Mouse (Mus musculus) CH12.LX (cell line): ENCODE data around the gene Aggf1. TPM values are rescaled to one million over a fixed set of nuclear protein-coding genes. Genes with fewer than 3 reads are reported as not detected.

Experiments
- DNase-seq: peaks from one replicate; pipeline ENCODE4 v3.0.0-alpha.2; 2013; ENCODE audit errors: extremely low read depth
- H3K27ac ChIP-seq: 2 replicates; pipeline ENCODE4 v1.5.1; 2012; ENCODE audit warnings: low read depth, mild to moderate bottlenecking, control low read depth, moderate library complexity; ENCODE audit not compliant: insufficient read depth
- H3K27me3 ChIP-seq: replicated peaks from 2 replicates; pipeline ENCODE3; 2012; ENCODE audit warnings: inconsistent platforms
- H3K36me3 ChIP-seq, 2 experiments: replicated peaks in 1 of 2; 2 replicates each; pipeline versions ENCODE3 to v1.6.1; 2012; ENCODE audit warnings: inconsistent platforms in 1 of 2, low read length in 1 of 2, mild to moderate bottlenecking in 1 of 2, mixed read lengths in 1 of 2, moderate library complexity in 1 of 2; ENCODE audit not compliant: control insufficient read depth in 1 of 2, insufficient read depth in 1 of 2
- H3K4me1 ChIP-seq, 2 experiments: 2 replicates each; pipeline ENCODE4 v1.6.1; 2012; ENCODE audit warnings: inconsistent platforms in 1 of 2, moderate library complexity in 1 of 2; ENCODE audit not compliant: insufficient read depth in 2 of 2, control insufficient read depth in 1 of 2
- H3K4me2 ChIP-seq: 2 replicates; pipeline ENCODE4 v1.6.1; 2012; ENCODE audit warnings: low read depth, mild to moderate bottlenecking, control low read depth; ENCODE audit not compliant: poor library complexity, insufficient read depth, severe bottlenecking
- H3K4me3 ChIP-seq, 3 experiments: fragments of 150-350 bp in 1 of 3; sonication (generic) in 1 of 3; replicated peaks in 1 of 3; 2 replicates each; pipeline versions ENCODE3 to v1.5.1; 2011 to 2012; ENCODE audit warnings: low read depth in 2 of 3, low read length in 2 of 3, mild to moderate bottlenecking in 2 of 3, moderate library complexity in 2 of 3, control low read depth in 1 of 3, improper control_type of control experiment in 1 of 3, inconsistent platforms in 1 of 3, mixed read lengths in 1 of 3; ENCODE audit not compliant: poor library complexity in 1 of 3
- H3K79me2 ChIP-seq: replicated peaks from 2 replicates; pipeline ENCODE4 v1.6.1; 2012; ENCODE audit warnings: mild to moderate bottlenecking, moderate library complexity; ENCODE audit not compliant: control insufficient read depth, poor library complexity, insufficient read depth, severe bottlenecking; ENCODE audit errors: extremely low read depth
- H3K9ac ChIP-seq: 2 replicates; pipeline ENCODE4 v1.6.1; 2012; ENCODE audit warnings: low read depth, mild to moderate bottlenecking, control low read depth, moderate library complexity; ENCODE audit not compliant: insufficient read depth
- H3K9me3 ChIP-seq: replicated peaks from 2 replicates; pipeline ENCODE3; 2012; ENCODE audit warnings: low read length, inconsistent platforms, mixed read lengths
- E2F4 ChIP-seq: IDR thresholded peaks from 2 replicates; pipeline ENCODE4 v1.6.1; 2011; ENCODE audit warnings: low read depth, low read length, improper control_type of control experiment; ENCODE audit not compliant: insufficient replicate concordance
- GABPA ChIP-seq: IDR thresholded peaks from 2 replicates; pipeline ENCODE4 v1.6.1; 2012; ENCODE audit warnings: low read depth, low read length, improper control_type of control experiment, inconsistent platforms; ENCODE audit not compliant: insufficient replicate concordance
- JUND ChIP-seq: conservative IDR thresholded peaks from 2 replicates; pipeline ENCODE4 v1.6.1; 2011; ENCODE audit warnings: low read depth, low read length, improper control_type of control experiment
- KAT2A ChIP-seq: IDR thresholded peaks from 2 replicates; pipeline ENCODE4 v1.6.1; 2012; ENCODE audit warnings: low read length, improper control_type of control experiment, inconsistent platforms; ENCODE audit not compliant: insufficient replicate concordance
- MXI1 ChIP-seq: IDR thresholded peaks from 2 replicates; pipeline ENCODE4 v1.6.1; 2011; ENCODE audit warnings: mild to moderate bottlenecking, low read depth, low read length, improper control_type of control experiment
- POLR2A ChIP-seq: IDR thresholded peaks from 2 replicates; pipeline ENCODE4 v1.6.1; 2011; ENCODE audit warnings: low read depth, mild to moderate bottlenecking, improper control_type of control experiment, low read length
- RCOR1 ChIP-seq: conservative IDR thresholded peaks from 2 replicates; pipeline ENCODE4 v1.6.1; 2012; ENCODE audit warnings: low read depth, mild to moderate bottlenecking, inconsistent platforms, low read length, improper control_type of control experiment
- TBP ChIP-seq: conservative IDR thresholded peaks from 2 replicates; pipeline ENCODE4 v1.6.1; 2011; ENCODE audit warnings: low read depth, low read length, improper control_type of control experiment
- dilution Hi-C: fragments of 300-500 bp; cut with MboI; formaldehyde crosslinking; loops from 2 replicates; pipeline ENCODE4 v1.14.3; 2020; ENCODE audit warnings: low sequenced_read_pairs; ENCODE audit not compliant: extremely low pct_unique_long_range_greater_than_20kb, extremely low pct_ligation_motif_present
- in situ Hi-C: fragments of 300-500 bp; cut with MboI; formaldehyde crosslinking; loops from 3 replicates; pipeline ENCODE4 v1.14.3; 2019; ENCODE audit warnings: low sequenced_read_pairs, low pct_ligation_motif_present, low pct_unique_long_range_greater_than_20kb, mixed read lengths
- polyA plus RNA-seq: library from polyadenylated mRNA; unstranded; fragments of >175 nt; gene quantifications from 2 replicates; pipeline ENCODE4 v1.2.1, GENCODE M21; 2012; ENCODE audit warnings: low read depth; ENCODE audit not compliant: insufficient read length
- total RNA-seq, 2 experiments: library from RNA; depleted of rRNA; stranded (reverse); fragments of 300-350 nt in 1 of 2; fragments of >200 nt in 1 of 2; gene quantifications; 2 replicates each; pipeline ENCODE4 v1.2.3; 2012 to 2014

The Aggf1 gene
- total and polyA plus RNA-seq, 3 experiments: 47.3 to 68.6 (median 49.1) TPM

GRCm38 (mm10) chr13:95307100-95307655 is 68.0 kb downstream of the Aggf1 start:
- TF ChIP-seq MXI1 (no peak), JUND (no peak), GABPA (no peak)
- H3K4me3 ChIP-seq: no peak overlapping the region
- dilution Hi-C loops: no loop called here
- no peak overlapping the region for H3K9ac ChIP-seq
- H3K27me3 ChIP-seq: no peaks in the 10 kb centered on the region
- DNase-seq: no peak
- no peaks in the 10 kb centered on the region for H3K36me3 ChIP-seq
- H3K4me2 ChIP-seq: no peak overlapping the region
- H3K27ac ChIP-seq: no peak overlapping the region
- peaks cover 4 to 13% of the 10 kb centered on the region in 2 experiments; a peak in 3 of 4 replicates for H3K4me1 ChIP-seq
- no peaks in the 10 kb centered on the region for H3K9me3 ChIP-seq
- in situ Hi-C loops: no loop called here
- no peaks in the 10 kb centered on the region for H3K79me2 ChIP-seq

- no peak for TF ChIP-seq E2F4
- no peak for TF ChIP-seq TBP
- no peak for TF ChIP-seq POLR2A
- no peak for TF ChIP-seq RCOR1
- TF ChIP-seq KAT2A: no peak
- TF ChIP-seq, all 38 proteins: peak for 0
- Histone ChIP-seq H3K4me1 (peaks cover 4 to 13% of the 10 kb centered on the region in 2 experiments; a peak in 3 of 4 replicates), H3K9me3 (no peaks in the 10 kb centered on the region), H3K9ac (no peak overlapping the region), H3K79me2 (no peaks in the 10 kb centered on the region), H3K27me3 (no peaks in the 10 kb centered on the region), H3K4me3 (no peak overlapping the region), H3K36me3 (no peaks in the 10 kb centered on the region), H3K27ac (no peak overlapping the region), H3K4me2 (no peak overlapping the region)
- in situ Hi-C loops (no loop called here), dilution Hi-C loops (no loop called here)
- DNase-seq: no peak
Observed at GRCm38 (mm10) chr13:95306596-95306995, 68.6 kb downstream of the Aggf1 start.

Other genes with a start within 250 kb of the Aggf1 start
- gene Pde8b, start 125.0 kb downstream of the Aggf1 start, total RNA-seq (2012; rRNA removed): 0.25 and 0.76 TPM in 2 replicates
- 0.93 and 0.99 TPM in 2 replicates for gene Pde8b, start 125.0 kb downstream of the Aggf1 start, total RNA-seq (2014; rRNA removed)
- 2.0 and 2.5 TPM in 2 replicates for gene Pde8b, start 125.0 kb downstream of the Aggf1 start, polyA plus RNA-seq
- gene Zbed3, start 51.7 kb downstream of the Aggf1 start, total RNA-seq (2012; rRNA removed): 6.2 and 8.2 TPM in 2 replicates
- 7.6 and 9.0 TPM in 2 replicates for gene Zbed3, start 51.7 kb downstream of the Aggf1 start, total RNA-seq (2014; rRNA removed)
- gene Zbed3, start 51.7 kb downstream of the Aggf1 start, polyA plus RNA-seq: 40.2 and 50.3 TPM in 2 replicates
- gene Crhbp, start 69.6 kb upstream of the Aggf1 start, total RNA-seq (2012; rRNA removed): not detected in 2 replicates
- not detected in 2 replicates for gene Crhbp, start 69.6 kb upstream of the Aggf1 start, total RNA-seq (2014; rRNA removed)
- not detected in 2 replicates for gene Crhbp, start 69.6 kb upstream of the Aggf1 start, polyA plus RNA-seq
- not detected in 2 replicates for gene S100z, start 103.4 kb upstream of the Aggf1 start, total RNA-seq (2012; rRNA removed)
- not detected in 2 replicates for gene S100z, start 103.4 kb upstream of the Aggf1 start, total RNA-seq (2014; rRNA removed)
- gene S100z, start 103.4 kb upstream of the Aggf1 start, polyA plus RNA-seq: not detected in 2 replicates
- gene F2rl1, start 149.9 kb upstream of the Aggf1 start, total RNA-seq (2012; rRNA removed): not detected in 2 replicates
- gene F2rl1, start 149.9 kb upstream of the Aggf1 start, total RNA-seq (2014; rRNA removed): not detected in 2 replicates
- not detected in 2 replicates for gene F2rl1, start 149.9 kb upstream of the Aggf1 start, polyA plus RNA-seq
- gene F2r, start 243.1 kb upstream of the Aggf1 start, total RNA-seq (2012; rRNA removed): 0.04 and 0.17 TPM in 2 replicates
- gene F2r, start 243.1 kb upstream of the Aggf1 start, total RNA-seq (2014; rRNA removed): 0.28 and 0.30 TPM in 2 replicates
- 0.10 and 0.30 TPM in 2 replicates for gene F2r, start 243.1 kb upstream of the Aggf1 start, polyA plus RNA-seq